Mouse (Mus musculus) forebrain, embryonic 13.5 days (tissue): Measurements from ENCODE around the gene Papss2. TPM values are rescaled to one million over a fixed set of nuclear protein-coding genes. Genes with fewer than 3 reads are reported as not detected.
A peak's percentile ranks its signal among the peaks of the same experiment; 100 is the strongest.
"Not testable (repeated sequence)": the region's sequence is repeated elsewhere in the genome, so short reads cannot be mapped to it uniquely, and the experiment has no call there.

Experiments used
- ATAC-seq: fragments of 200-750 bp; cut with Nextera tagmentation; 2 replicates; pipeline ENCODE4 v1.8.0; 2017
- H3K27ac ChIP-seq: fragments of 300-500 bp; sonication (generic); 2 replicates; pipeline ENCODE4 v1.5.1; 2015; ENCODE audit warnings: inconsistent platforms, mild to moderate bottlenecking, moderate library complexity
- H3K27me3 ChIP-seq: fragments of 300-500 bp; sonication (generic); 2 replicates; pipeline ENCODE4 v1.6.1; 2015; ENCODE audit warnings: mild to moderate bottlenecking, inconsistent platforms
- H3K36me3 ChIP-seq: fragments of 300-500 bp; sonication (generic); 2 replicates; pipeline ENCODE4 v1.6.1; 2015; ENCODE audit warnings: mild to moderate bottlenecking, inconsistent platforms; ENCODE audit not compliant: poor library complexity, severe bottlenecking
- H3K4me1 ChIP-seq: fragments of 300-500 bp; sonication (generic); 2 replicates; pipeline ENCODE4 v1.6.1; 2015; ENCODE audit warnings: inconsistent platforms
- H3K4me2 ChIP-seq: fragments of 300-500 bp; sonication (generic); 2 replicates; pipeline ENCODE4 v1.6.1; 2015; ENCODE audit warnings: inconsistent platforms, mild to moderate bottlenecking, moderate library complexity
- H3K4me3 ChIP-seq: fragments of 300-500 bp; sonication (generic); 2 replicates; pipeline ENCODE4 v1.5.1; 2015; ENCODE audit warnings: mild to moderate bottlenecking, inconsistent platforms
- H3K9ac ChIP-seq: fragments of 300-500 bp; sonication (generic); 2 replicates; pipeline ENCODE4 v1.6.1; 2015; ENCODE audit warnings: mild to moderate bottlenecking, inconsistent platforms
- H3K9me3 ChIP-seq: fragments of 300-500 bp; sonication (generic); replicated peaks from 2 replicates; pipeline ENCODE4 v1.6.1; 2016; ENCODE audit warnings: inconsistent platforms
- WGBS: fragments of 180-500 bp; shearing (Covaris S2); methylation state at CpG from one replicate; pipeline ENCODE4 v1.1.7; 2015; 5-methylcytosine and 5-hydroxymethylcytosine counted together
- polyA plus RNA-seq: library from polyadenylated mRNA; unstranded; fragments of >200 nt; fragmentation: Nextera tagmentation; extraction: Ambion mirVana; gene quantifications from 2 replicates; pipeline ENCODE4 v1.2.1, GENCODE M21; 2015

The Papss2 gene
- polyA plus RNA-seq, 1 experiment from 2014 or later: 0.37 TPM

DNA sequence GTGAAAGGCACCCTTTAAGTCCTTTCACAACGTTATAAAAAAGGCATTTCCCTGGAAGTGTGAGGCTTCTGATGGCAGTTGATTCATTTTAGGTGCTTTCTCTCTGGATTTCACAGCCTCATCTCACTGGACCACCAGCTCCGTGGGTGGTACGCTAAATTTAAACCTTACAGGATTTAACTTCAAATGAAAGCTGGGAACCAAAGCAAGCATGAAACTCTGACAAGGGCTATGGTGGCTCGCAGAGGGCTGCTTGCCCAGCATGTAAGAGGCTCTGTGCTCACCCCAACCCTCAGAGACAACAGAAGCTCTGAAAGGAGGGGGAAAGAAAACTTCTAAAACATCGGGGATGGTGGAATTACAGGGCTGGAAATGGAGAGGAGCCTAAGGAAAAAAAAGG is 92.1 kb downstream of the Papss2 start:
- no peak overlapping the region for H3K27ac ChIP-seq
- no peaks in the 10 kb centered on the region for H3K4me1 ChIP-seq
- WGBS: 82% methylated on average over 5 of the region's 5 CpGs
- peaks cover 56% of the 10 kb centered on the region for H3K36me3 ChIP-seq
- no peak overlapping the region for H3K9ac ChIP-seq
- no peak overlapping the region for H3K4me2 ChIP-seq
- ATAC-seq: no peak
- H3K27me3 ChIP-seq: no peaks in the 10 kb centered on the region
- H3K9me3 ChIP-seq: no peaks in the 10 kb centered on the region
- H3K4me3 ChIP-seq: no peak overlapping the region

DNA sequence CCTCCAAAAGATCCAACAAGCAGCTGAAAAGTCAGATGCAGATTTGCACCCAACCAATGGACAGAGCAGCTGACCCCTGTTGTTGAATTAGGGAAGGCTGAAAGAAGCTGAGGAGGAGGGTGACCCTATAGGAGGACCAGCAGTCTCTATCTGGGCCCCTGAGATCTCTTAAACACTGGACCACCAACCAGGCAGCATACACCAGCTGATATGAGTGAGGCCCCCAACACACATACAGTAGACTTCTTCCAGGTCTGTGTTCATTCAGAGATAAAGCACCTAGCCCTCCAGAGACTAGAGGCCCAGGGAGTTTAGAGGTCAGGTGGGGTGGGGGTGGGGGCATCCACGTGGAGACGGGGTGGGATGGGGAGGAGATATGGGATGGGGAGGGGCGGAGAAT is 92.6 kb downstream of the Papss2 start:
- peaks cover 56% of the 10 kb centered on the region for H3K36me3 ChIP-seq
- H3K9me3 ChIP-seq, H3K4me1 ChIP-seq, H3K27ac ChIP-seq, H3K4me2 ChIP-seq, H3K4me3 ChIP-seq, ATAC-seq, H3K9ac ChIP-seq, H3K27me3 ChIP-seq: not testable (repeated sequence)
- 89% methylated on average over 3 of the region's 3 CpGs for WGBS

DNA sequence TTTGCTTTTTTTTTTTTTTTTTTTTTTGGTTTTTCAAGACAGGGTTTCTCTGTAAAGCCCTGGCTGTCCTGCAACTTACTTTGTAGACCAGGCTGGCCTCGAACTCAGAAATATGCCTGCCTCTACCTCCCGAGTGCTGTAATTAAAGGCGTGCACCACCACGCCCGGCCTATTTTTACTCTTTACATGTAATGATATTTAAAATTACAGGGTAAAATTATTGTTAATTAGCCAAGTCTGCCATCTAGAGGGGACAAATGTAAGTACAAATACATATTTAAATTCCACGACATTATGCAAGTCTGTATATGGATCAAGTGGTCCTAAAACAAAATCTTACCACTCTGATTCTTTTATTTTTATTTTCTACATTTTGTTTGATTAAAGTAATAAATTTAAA is 94.1 kb downstream of the Papss2 start:
- H3K27me3 ChIP-seq: no peaks in the 10 kb centered on the region
- no peaks in the 10 kb centered on the region for H3K4me1 ChIP-seq
- no peak overlapping the region for H3K27ac ChIP-seq
- peaks cover 62% of the 10 kb centered on the region for H3K36me3 ChIP-seq
- no peak overlapping the region for H3K4me3 ChIP-seq
- no peak overlapping the region for H3K4me2 ChIP-seq
- no peak for ATAC-seq
- 75% methylated on average over 6 of the region's 6 CpGs for WGBS
- H3K9ac ChIP-seq: no peak overlapping the region
- H3K9me3 ChIP-seq: no peaks in the 10 kb centered on the region

DNA sequence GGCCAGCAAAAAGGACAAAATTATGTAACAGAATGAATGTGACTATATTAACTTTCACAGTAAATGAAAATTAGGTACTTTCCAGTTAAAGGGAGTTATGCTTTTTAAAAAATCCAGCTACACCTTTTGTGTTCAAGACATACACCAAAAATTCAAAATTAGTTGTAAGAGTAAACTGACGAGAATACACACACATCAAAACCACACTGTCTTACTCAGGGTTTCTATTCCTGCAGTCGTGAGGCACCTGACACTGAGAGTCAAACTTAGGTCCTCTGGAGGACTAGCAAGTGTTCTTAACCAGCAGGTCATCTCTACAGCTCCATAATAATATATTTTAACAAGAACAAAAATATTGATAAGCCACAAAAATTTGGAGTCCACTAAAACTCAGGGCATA is 101.1 kb downstream of the Papss2 start:
- Histone ChIP-seq H3K4me2 (no peak overlapping the region), H3K4me3 (no peak overlapping the region), H3K9me3 (no peaks in the 10 kb centered on the region), H3K27ac (no peak overlapping the region), H3K36me3 (peaks cover 80% of the 10 kb centered on the region), H3K27me3 (no peaks in the 10 kb centered on the region), H3K9ac (no peak overlapping the region), H3K4me1 (no peaks in the 10 kb centered on the region)
- 88% methylated on average over 2 of the region's 2 CpGs for WGBS
- ATAC-seq: no peak

- H3K36me3 ChIP-seq: peaks cover 74% of the 10 kb centered on the region
Observed at GRCm38 (mm10) chr19:32702191-32702590, 106.6 kb downstream of the Papss2 start.

GRCm38 (mm10) chr19:32708996-32709395 is 113.4 kb downstream of the Papss2 start:
- H3K9me3 ChIP-seq: no peaks in the 10 kb centered on the region
- no peak overlapping the region for H3K27ac ChIP-seq
- peaks cover 27% of the 10 kb centered on the region for H3K36me3 ChIP-seq
- no peak for ATAC-seq
- 80% methylated on average over 5 of the region's 5 CpGs for WGBS
- no peaks in the 10 kb centered on the region for H3K27me3 ChIP-seq
- no peak overlapping the region for H3K9ac ChIP-seq
- no peak overlapping the region for H3K4me2 ChIP-seq
- no peak overlapping the region for H3K4me3 ChIP-seq
- H3K4me1 ChIP-seq: peaks cover 19% of the 10 kb centered on the region

More at GRCm38 (mm10) chr19:32702191-32702590, 106.6 kb downstream of the Papss2 start:
- Histone ChIP-seq H3K9ac (no peak overlapping the region), H3K9me3 (no peaks in the 10 kb centered on the region), H3K4me3 (no peak overlapping the region), H3K4me1 (no peaks in the 10 kb centered on the region), H3K4me2 (no peak overlapping the region), H3K27ac (no peak overlapping the region), H3K27me3 (no peaks in the 10 kb centered on the region)
- no peak for ATAC-seq
- 91% methylated on average over 3 of the region's 3 CpGs for WGBS

- ATAC-seq: no peak
Observed at GRCm38 (mm10) chr19:32710288-32710687, 114.7 kb downstream of the Papss2 start.

DNA sequence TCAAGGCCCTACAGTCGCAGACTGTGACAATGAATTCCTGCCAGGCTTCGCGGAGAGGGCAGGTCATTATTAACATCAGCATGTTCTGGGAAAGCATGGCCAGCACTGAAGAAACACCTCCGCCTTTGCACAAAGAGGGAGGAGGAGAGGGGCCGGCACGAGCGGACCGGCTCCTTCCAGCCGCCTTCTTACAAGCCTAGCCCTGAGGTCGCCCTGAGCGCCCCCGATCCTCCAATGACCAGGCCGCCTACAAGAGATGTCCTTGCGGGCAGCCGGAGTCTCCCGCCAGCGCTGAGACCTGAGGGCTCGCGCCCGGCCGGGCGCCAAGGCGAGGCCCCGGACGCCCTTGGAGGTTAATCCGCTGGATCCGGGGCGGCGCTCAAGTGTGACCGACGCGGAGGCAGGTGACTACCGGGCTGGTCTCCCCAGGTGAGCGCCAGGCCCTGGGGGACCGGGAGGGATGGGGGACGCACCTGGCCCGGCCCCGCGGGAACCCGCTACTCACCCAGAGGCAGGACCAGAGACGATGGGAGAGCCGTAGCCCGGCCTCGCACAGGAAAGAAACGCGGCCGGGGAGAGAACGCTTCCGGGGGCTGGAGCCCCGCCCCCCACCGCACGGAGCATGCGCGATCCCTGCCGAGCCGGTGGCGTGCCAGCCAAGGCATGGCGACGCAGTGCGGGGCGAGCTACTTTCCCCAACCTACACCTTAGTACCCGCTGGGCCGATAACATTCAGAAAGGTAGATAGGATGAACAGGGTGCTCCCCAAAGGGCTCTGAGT is 116.4 kb downstream of the Papss2 start:
- Histone ChIP-seq H3K4me3 (peak overlapping the region; percentile 92), H3K9me3 (no peaks in the 10 kb centered on the region), H3K9ac (peak overlapping the region; percentile 97), H3K4me1 (peaks cover 19% of the 10 kb centered on the region), H3K27me3 (no peaks in the 10 kb centered on the region), H3K36me3 (no peaks in the 10 kb centered on the region), H3K4me2 (peak overlapping the region; percentile 76), H3K27ac (peak overlapping the region; percentile 89)
- ATAC-seq: peak; percentile 98
- WGBS: under 1% methylated on average over 51 of the region's 63 CpGs

More at GRCm38 (mm10) chr19:32710288-32710687, 114.7 kb downstream of the Papss2 start:
- Histone ChIP-seq H3K4me2 (peak overlapping the region; percentile 76), H3K9ac (no peak overlapping the region), H3K4me3 (no peak overlapping the region), H3K27me3 (no peaks in the 10 kb centered on the region), H3K27ac (no peak overlapping the region), H3K9me3 (no peaks in the 10 kb centered on the region), H3K4me1 (peaks cover 19% of the 10 kb centered on the region), H3K36me3 (peaks cover 14% of the 10 kb centered on the region)
- 69% methylated on average over 3 of the region's 3 CpGs for WGBS

DNA sequence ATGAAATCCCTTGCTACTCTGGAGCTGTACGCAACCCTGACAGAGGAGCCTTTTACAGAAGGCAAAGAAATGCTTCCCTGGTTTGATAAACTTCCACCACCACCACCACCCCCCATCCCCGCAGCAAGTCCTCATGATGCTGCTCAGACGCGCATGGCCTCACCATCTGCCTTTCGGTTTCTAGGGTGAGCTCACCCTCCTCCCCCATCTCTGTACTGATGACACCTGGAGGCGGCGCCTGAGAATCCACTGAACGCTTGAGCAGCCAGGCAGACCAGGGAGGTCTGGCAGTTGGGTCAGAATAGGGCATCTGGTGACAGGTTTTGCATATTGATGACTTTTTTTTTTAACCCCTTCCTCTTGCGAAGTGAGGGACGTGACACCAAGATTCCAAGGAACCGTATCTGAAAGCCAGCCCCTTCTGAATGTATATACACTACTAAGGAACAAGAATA is 117.0 kb downstream of the Papss2 start:
- under 1% methylated on average over 11 of the region's 11 CpGs for WGBS
- no peaks in the 10 kb centered on the region for H3K9me3 ChIP-seq
- H3K27ac ChIP-seq: peak overlapping the region; percentile 89
- H3K9ac ChIP-seq: peak overlapping the region; percentile 97
- H3K27me3 ChIP-seq: no peaks in the 10 kb centered on the region
- no peaks in the 10 kb centered on the region for H3K36me3 ChIP-seq
- H3K4me1 ChIP-seq: peaks cover 19% of the 10 kb centered on the region
- H3K4me2 ChIP-seq: peak overlapping the region; percentile 76
- peak; percentile 89 for ATAC-seq
- peak overlapping the region; percentile 92 for H3K4me3 ChIP-seq

DNA sequence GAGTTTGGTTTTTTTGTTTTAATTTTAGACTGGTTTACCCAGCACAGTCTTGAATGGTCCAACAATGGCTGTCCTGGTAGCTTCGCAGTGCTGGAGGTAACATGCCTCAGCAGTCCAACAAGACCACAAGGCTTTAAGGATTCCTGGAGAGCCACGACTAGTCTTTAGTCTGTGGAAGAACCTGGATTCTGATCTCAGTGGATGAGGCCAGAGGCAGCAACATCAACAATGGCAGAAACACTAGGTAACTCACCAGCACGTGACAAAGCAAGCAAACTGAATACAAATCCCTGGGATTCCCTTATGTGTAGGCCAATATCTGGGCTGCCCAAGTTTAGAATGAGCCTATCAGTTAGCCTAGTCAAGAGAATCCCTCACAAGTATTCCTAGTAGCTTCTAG is 117.9 kb downstream of the Papss2 start:
- no peak for ATAC-seq
- WGBS: 80% methylated on average over 3 of the region's 3 CpGs
- Histone ChIP-seq H3K36me3 (no peaks in the 10 kb centered on the region), H3K27ac (no peak overlapping the region), H3K4me2 (no peak overlapping the region), H3K4me3 (no peak overlapping the region), H3K9ac (no peak overlapping the region), H3K9me3 (no peaks in the 10 kb centered on the region), H3K4me1 (peaks cover 19% of the 10 kb centered on the region), H3K27me3 (no peaks in the 10 kb centered on the region)

DNA sequence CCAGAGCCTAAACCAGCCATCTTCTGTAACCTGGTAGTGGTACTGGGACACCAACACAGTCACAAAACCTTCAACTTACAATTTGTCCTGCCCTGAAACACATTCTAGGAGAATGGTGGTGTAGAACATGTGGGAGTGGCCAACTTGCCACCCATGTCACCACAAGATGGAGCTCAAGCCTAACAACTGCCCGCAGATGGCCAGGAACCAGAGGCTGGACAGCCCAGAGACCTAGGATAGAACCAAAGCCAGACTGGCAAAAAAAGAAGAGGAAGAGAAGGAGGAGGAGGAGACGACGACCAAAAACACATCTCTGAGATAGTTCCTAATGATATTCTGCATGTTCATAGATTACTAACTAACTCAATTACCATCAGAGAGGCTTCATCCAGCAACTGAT is 119.6 kb downstream of the Papss2 start:
- no peak overlapping the region for H3K4me2 ChIP-seq
- H3K9me3 ChIP-seq: no peaks in the 10 kb centered on the region
- peaks cover 19% of the 10 kb centered on the region for H3K4me1 ChIP-seq
- WGBS: 2% methylated on average over 3 of the region's 3 CpGs
- no peaks in the 10 kb centered on the region for H3K36me3 ChIP-seq
- H3K27me3 ChIP-seq: no peaks in the 10 kb centered on the region
- no peak; the same call in 1 of the 2 replicates for ATAC-seq
- H3K27ac ChIP-seq: no peak overlapping the region
- no peak overlapping the region for H3K4me3 ChIP-seq
- H3K9ac ChIP-seq: 0 out of 2 replicates have a peak overlapping the region, but pooled peaks have one; percentile 26

DNA sequence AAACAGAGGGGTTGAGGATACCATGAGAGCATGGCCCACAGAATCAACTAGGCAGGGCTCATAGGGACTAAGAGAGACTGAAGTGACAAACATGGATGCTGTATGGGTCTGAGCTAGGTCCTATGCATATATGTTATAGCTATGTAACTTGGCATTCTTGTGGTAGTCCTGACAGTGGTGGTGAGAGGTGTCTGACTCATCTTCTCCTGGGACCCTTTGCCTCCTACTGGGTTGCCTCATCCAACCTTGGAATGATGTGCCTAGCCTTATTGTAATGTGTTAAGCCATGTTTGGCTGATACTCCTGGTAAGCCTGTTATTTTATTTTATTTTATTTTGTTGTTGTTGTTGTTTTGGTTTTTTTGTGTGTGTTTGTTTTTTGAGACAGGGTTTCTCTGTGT is 120.1 kb downstream of the Papss2 start:
- peak overlapping the region; percentile 26; the same call in 1 of the 2 replicates for H3K9ac ChIP-seq
- no peak for ATAC-seq
- no peak overlapping the region for H3K4me2 ChIP-seq
- no peak overlapping the region for H3K4me3 ChIP-seq
- H3K9me3 ChIP-seq: no peaks in the 10 kb centered on the region
- H3K4me1 ChIP-seq: peaks cover 17% of the 10 kb centered on the region
- no peaks in the 10 kb centered on the region for H3K36me3 ChIP-seq
- H3K27me3 ChIP-seq: no peaks in the 10 kb centered on the region
- H3K27ac ChIP-seq: no peak overlapping the region
